Mouse (Mus musculus): Measurements from ENCODE around the gene Dek. TPM values are rescaled to one million over a fixed set of nuclear protein-coding genes. Genes with fewer than 3 reads are reported as not detected.

The Dek gene
- polyA plus RNA-seq, 1 experiment from 2014 or later, result 226 TPM

GRCm38 (mm10) chr13:47142764-47143163 is 36.8 kb upstream of the Dek start:
- Histone ChIP-seq H3K4me2 (ENCODE audit: low read length) (no peak overlapping the region), H3K27ac (ENCODE audit: low read depth) (no peak overlapping the region), H3K4me1 (replicated peaks; ENCODE audit: control insufficient read depth, insufficient read depth, low read length) (no peaks in the 10 kb centered on the region), H3K9ac (ENCODE audit: low read length) (no peak overlapping the region), H3K9me3 (ENCODE audit: control insufficient read depth, low read length) (peaks cover 6% of the 10 kb centered on the region; the same call in 1 of the 2 replicates), H3K36me3 (ENCODE audit: control insufficient read depth, insufficient read depth, low read length) (no peaks in the 10 kb centered on the region), H3K4me3 (ENCODE audit: low read depth, low read length) (no peak overlapping the region), H3K27me3 (replicated peaks; ENCODE audit: control insufficient read depth, insufficient read depth, low read length) (no peaks in the 10 kb centered on the region)
- DNase-seq (ENCODE audit: low spot score) (no peak), ATAC-seq (replicated peaks; ENCODE audit: low FRiP score, low TSS enrichment, low read depth) (no peak)
- WGBS, result 72% methylated on average over 6 of the region's 6 CpGs

- Histone ChIP-seq H3K36me3 (ENCODE audit: control insufficient read depth, insufficient read depth, low read length) (no peaks in the 10 kb centered on the region), H3K27ac (ENCODE audit: low read depth) (no peak overlapping the region), H3K9me3 (ENCODE audit: control insufficient read depth, low read length) (peaks cover 6% of the 10 kb centered on the region; the same call in 1 of the 2 replicates), H3K4me2 (ENCODE audit: low read length) (no peak overlapping the region), H3K9ac (ENCODE audit: low read length) (no peak overlapping the region), H3K4me3 (ENCODE audit: low read depth, low read length) (no peak overlapping the region), H3K4me1 (replicated peaks; ENCODE audit: control insufficient read depth, insufficient read depth, low read length) (no peaks in the 10 kb centered on the region), H3K27me3 (replicated peaks; ENCODE audit: control insufficient read depth, insufficient read depth, low read length) (no peaks in the 10 kb centered on the region)
- 85% methylated on average over 7 of the region's 7 CpGs for WGBS
- ATAC-seq (replicated peaks; ENCODE audit: low FRiP score, low TSS enrichment, low read depth) (no peak), DNase-seq (ENCODE audit: low spot score) (no peak)
Observed at GRCm38 (mm10) chr13:47135741-47136140, 29.7 kb upstream of the Dek start.

GRCm38 (mm10) chr13:47134836-47135235 is 28.8 kb upstream of the Dek start:
- ATAC-seq (replicated peaks; ENCODE audit: low FRiP score, low TSS enrichment, low read depth) (no peak), DNase-seq (ENCODE audit: low spot score) (no peak)
- H3K4me2 ChIP-seq (ENCODE audit: low read length), result no peak overlapping the region
- no peaks in the 10 kb centered on the region for H3K36me3 ChIP-seq (ENCODE audit: control insufficient read depth, insufficient read depth, low read length)
- H3K9ac ChIP-seq (ENCODE audit: low read length), result no peak overlapping the region
- WGBS, result 92% methylated on average over 7 of the region's 7 CpGs
- H3K4me3 ChIP-seq (ENCODE audit: low read depth, low read length), result no peak overlapping the region
- peaks cover 6% of the 10 kb centered on the region; the same call in 1 of the 2 replicates for H3K9me3 ChIP-seq (ENCODE audit: control insufficient read depth, low read length)
- H3K4me1 ChIP-seq (replicated peaks; ENCODE audit: control insufficient read depth, insufficient read depth, low read length), result no peaks in the 10 kb centered on the region
- H3K27ac ChIP-seq (ENCODE audit: low read depth), result no peak overlapping the region
- H3K27me3 ChIP-seq (replicated peaks; ENCODE audit: control insufficient read depth, insufficient read depth, low read length), result no peaks in the 10 kb centered on the region

GRCm38 (mm10) chr13:47133058-47133457 is 27.1 kb upstream of the Dek start:
- ATAC-seq (replicated peaks; ENCODE audit: low FRiP score, low TSS enrichment, low read depth), result no peak
- Histone ChIP-seq H3K36me3 (ENCODE audit: control insufficient read depth, insufficient read depth, low read length) (no peaks in the 10 kb centered on the region), H3K9me3 (ENCODE audit: control insufficient read depth, low read length) (no peaks in the 10 kb centered on the region), H3K4me2 (ENCODE audit: low read length) (no peak overlapping the region), H3K27ac (ENCODE audit: low read depth) (no peak overlapping the region), H3K4me3 (ENCODE audit: low read depth, low read length) (no peak overlapping the region), H3K9ac (ENCODE audit: low read length) (no peak overlapping the region), H3K4me1 (replicated peaks; ENCODE audit: control insufficient read depth, insufficient read depth, low read length) (no peaks in the 10 kb centered on the region), H3K27me3 (replicated peaks; ENCODE audit: control insufficient read depth, insufficient read depth, low read length) (no peaks in the 10 kb centered on the region)
- WGBS, result 84% methylated on average over 8 of the region's 8 CpGs
- DNase-seq (ENCODE audit: low spot score), result no peak

- no peak for ATAC-seq (replicated peaks; ENCODE audit: low FRiP score, low TSS enrichment, low read depth)
- Histone ChIP-seq H3K9me3 (ENCODE audit: control insufficient read depth, low read length) (no peaks in the 10 kb centered on the region), H3K4me3 (ENCODE audit: low read depth, low read length) (no peak overlapping the region), H3K36me3 (ENCODE audit: control insufficient read depth, insufficient read depth, low read length) (no peaks in the 10 kb centered on the region), H3K4me2 (ENCODE audit: low read length) (no peak overlapping the region), H3K9ac (ENCODE audit: low read length) (no peak overlapping the region), H3K4me1 (replicated peaks; ENCODE audit: control insufficient read depth, insufficient read depth, low read length) (no peaks in the 10 kb centered on the region), H3K27me3 (replicated peaks; ENCODE audit: control insufficient read depth, insufficient read depth, low read length) (no peaks in the 10 kb centered on the region), H3K27ac (ENCODE audit: low read depth) (no peak overlapping the region)
- 62% methylated on average over 4 of the region's 4 CpGs for WGBS
- no peak for DNase-seq (ENCODE audit: low spot score)
Observed at GRCm38 (mm10) chr13:47129090-47129489, 23.1 kb upstream of the Dek start.

- DNase-seq (ENCODE audit: low spot score), result peak; percentile 18
- Histone ChIP-seq H3K4me3 (ENCODE audit: low read depth, low read length) (no peak overlapping the region), H3K27me3 (replicated peaks; ENCODE audit: control insufficient read depth, insufficient read depth, low read length) (peaks cover 12% of the 10 kb centered on the region), H3K4me1 (replicated peaks; ENCODE audit: control insufficient read depth, insufficient read depth, low read length) (0 out of 2 replicates have a peak, but pooled peaks cover 7% of the 10 kb centered on the region), H3K9ac (ENCODE audit: low read length) (no peak overlapping the region), H3K4me2 (ENCODE audit: low read length) (no peak overlapping the region), H3K36me3 (ENCODE audit: control insufficient read depth, insufficient read depth, low read length) (no peaks in the 10 kb centered on the region), H3K27ac (ENCODE audit: low read depth) (no peak overlapping the region), H3K9me3 (ENCODE audit: control insufficient read depth, low read length) (no peaks in the 10 kb centered on the region)
- 75% methylated on average over 5 of the region's 5 CpGs for WGBS
- ATAC-seq (replicated peaks; ENCODE audit: low FRiP score, low TSS enrichment, low read depth), result no peak
Observed at GRCm38 (mm10) chr13:47125595-47125994, 19.6 kb upstream of the Dek start.

GRCm38 (mm10) chr13:47124986-47125385 is 19.0 kb upstream of the Dek start:
- H3K4me2 ChIP-seq (ENCODE audit: low read length), result no peak overlapping the region
- no peak overlapping the region for H3K4me3 ChIP-seq (ENCODE audit: low read depth, low read length)
- peaks cover 12% of the 10 kb centered on the region for H3K27me3 ChIP-seq (replicated peaks; ENCODE audit: control insufficient read depth, insufficient read depth, low read length)
- H3K9ac ChIP-seq (ENCODE audit: low read length), result no peak overlapping the region
- no peak overlapping the region for H3K27ac ChIP-seq (ENCODE audit: low read depth)
- H3K4me1 ChIP-seq (replicated peaks; ENCODE audit: control insufficient read depth, insufficient read depth, low read length), result 0 out of 2 replicates have a peak, but pooled peaks cover 7% of the 10 kb centered on the region
- no peaks in the 10 kb centered on the region for H3K36me3 ChIP-seq (ENCODE audit: control insufficient read depth, insufficient read depth, low read length)
- ATAC-seq (replicated peaks; ENCODE audit: low FRiP score, low TSS enrichment, low read depth), result no peak
- no peaks in the 10 kb centered on the region for H3K9me3 ChIP-seq (ENCODE audit: control insufficient read depth, low read length)
- DNase-seq (ENCODE audit: low spot score), result peak; percentile 35
- 81% methylated on average over 6 of the region's 6 CpGs for WGBS

- ATAC-seq (replicated peaks; ENCODE audit: low FRiP score, low TSS enrichment, low read depth) (no peak), DNase-seq (ENCODE audit: low spot score) (peak; percentile 48)
- no peak overlapping the region for H3K4me3 ChIP-seq (ENCODE audit: low read depth, low read length)
- no peak overlapping the region for H3K4me2 ChIP-seq (ENCODE audit: low read length)
- H3K27me3 ChIP-seq (replicated peaks; ENCODE audit: control insufficient read depth, insufficient read depth, low read length), result peaks cover 12% of the 10 kb centered on the region
- H3K9ac ChIP-seq (ENCODE audit: low read length), result no peak overlapping the region
- 51% methylated on average over 3 of the region's 3 CpGs for WGBS
- 0 out of 2 replicates have a peak, but pooled peaks cover 7% of the 10 kb centered on the region for H3K4me1 ChIP-seq (replicated peaks; ENCODE audit: control insufficient read depth, insufficient read depth, low read length)
- no peaks in the 10 kb centered on the region for H3K36me3 ChIP-seq (ENCODE audit: control insufficient read depth, insufficient read depth, low read length)
- H3K27ac ChIP-seq (ENCODE audit: low read depth), result no peak overlapping the region
- H3K9me3 ChIP-seq (ENCODE audit: control insufficient read depth, low read length), result no peaks in the 10 kb centered on the region
Observed at GRCm38 (mm10) chr13:47124449-47124848, 18.4 kb upstream of the Dek start.

All from intestine, embryonic 14.5 days (tissue).